Mouse (Mus musculus): ENCODE measurements around the gene Akap13.

Akap13 gene

GRCm38 (mm10) chr7:75515472-75515871, 60.1 kb downstream of the Akap13 start:
- DNase-seq (ENCODE audit: low read depth, low spot score) = no peak

GRCm38 (mm10) chr7:75516716-75517619, 61.6 kb downstream of the Akap13 start:
- peak; percentile 47 for DNase-seq (ENCODE audit: low read depth, low spot score)

GRCm38 (mm10) chr7:75520531-75520930, 65.2 kb downstream of the Akap13 start:
- no peak for DNase-seq (ENCODE audit: low read depth, low spot score)

GRCm38 (mm10) chr7:75521199-75521598, 65.9 kb downstream of the Akap13 start:
- no peak for DNase-seq (ENCODE audit: low read depth, low spot score)

- no peak for DNase-seq (ENCODE audit: low read depth, low spot score)
These were observed 66.9 kb downstream of the Akap13 start for GRCm38 (mm10) chr7:75522226-75522625.

- DNase-seq (ENCODE audit: low read depth, low spot score) = no peak
These were observed 69.6 kb downstream of the Akap13 start for GRCm38 (mm10) chr7:75524789-75525569.

GRCm38 (mm10) chr7:75525716-75526401, 70.5 kb downstream of the Akap13 start:
- DNase-seq (ENCODE audit: low read depth, low spot score) = no peak

GRCm38 (mm10) chr7:75528751-75529150, 73.4 kb downstream of the Akap13 start:
- DNase-seq (ENCODE audit: low read depth, low spot score) = no peak

GRCm38 (mm10) chr7:75529857-75530437, 74.6 kb downstream of the Akap13 start:
- no peak for DNase-seq (ENCODE audit: low read depth, low spot score)

GRCm38 (mm10) chr7:75530642-75531041, 75.3 kb downstream of the Akap13 start:
- DNase-seq (ENCODE audit: low read depth, low spot score) = no peak

- DNase-seq (ENCODE audit: low read depth, low spot score) = no peak
These were observed 77.7 kb downstream of the Akap13 start for GRCm38 (mm10) chr7:75533079-75533478.

GRCm38 (mm10) chr7:75536298-75536697, 81.0 kb downstream of the Akap13 start:
- DNase-seq (ENCODE audit: low read depth, low spot score) = no peak

- no peak for DNase-seq (ENCODE audit: low read depth, low spot score)
These were observed 82.2 kb downstream of the Akap13 start for GRCm38 (mm10) chr7:75537567-75537966.

- DNase-seq (ENCODE audit: low read depth, low spot score) = no peak
These were observed 83.2 kb downstream of the Akap13 start for GRCm38 (mm10) chr7:75538513-75538912.

- no peak for DNase-seq (ENCODE audit: low read depth, low spot score)
These were observed 83.8 kb downstream of the Akap13 start for GRCm38 (mm10) chr7:75539168-75539567.

GRCm38 (mm10) chr7:75549856-75550255, 94.5 kb downstream of the Akap13 start:
- no peak for DNase-seq (ENCODE audit: low read depth, low spot score)

- DNase-seq (ENCODE audit: low read depth, low spot score) = no peak
These were observed 95.5 kb downstream of the Akap13 start for GRCm38 (mm10) chr7:75550791-75551336.

- DNase-seq (ENCODE audit: low read depth, low spot score) = no peak
These were observed 97.8 kb downstream of the Akap13 start for GRCm38 (mm10) chr7:75553002-75553666.

- no peak for DNase-seq (ENCODE audit: low read depth, low spot score)
These were observed 98.3 kb downstream of the Akap13 start for GRCm38 (mm10) chr7:75553667-75554045.

- no peak for DNase-seq (ENCODE audit: low read depth, low spot score)
These were observed 98.7 kb downstream of the Akap13 start for GRCm38 (mm10) chr7:75554065-75554464.

- peak; percentile 39 for DNase-seq (ENCODE audit: low read depth, low spot score)
These were observed 100.6 kb downstream of the Akap13 start for GRCm38 (mm10) chr7:75555940-75556339.

Measured in CD4-positive helper T cell, adult 2 months (primary cell).